Mouse (Mus musculus) spleen, adult 2 months (tissue): Measurements from ENCODE around the gene Gna14.

Source experiments
- CTCF ChIP-seq: fragments of 200-500 bp; IDR thresholded peaks from 2 replicates; pipeline ENCODE4 v1.5.1; 2011; ENCODE audit warnings: mild to moderate bottlenecking, inconsistent platforms; ENCODE audit not compliant: insufficient read depth, insufficient read length, insufficient replicate concordance; ENCODE audit errors: extremely low read depth
- POLR2A ChIP-seq: fragments of 200-500 bp; IDR thresholded peaks from 2 replicates; pipeline ENCODE4 v1.6.1; 2011; ENCODE audit warnings: low read depth, low read length, inconsistent platforms

DNA sequence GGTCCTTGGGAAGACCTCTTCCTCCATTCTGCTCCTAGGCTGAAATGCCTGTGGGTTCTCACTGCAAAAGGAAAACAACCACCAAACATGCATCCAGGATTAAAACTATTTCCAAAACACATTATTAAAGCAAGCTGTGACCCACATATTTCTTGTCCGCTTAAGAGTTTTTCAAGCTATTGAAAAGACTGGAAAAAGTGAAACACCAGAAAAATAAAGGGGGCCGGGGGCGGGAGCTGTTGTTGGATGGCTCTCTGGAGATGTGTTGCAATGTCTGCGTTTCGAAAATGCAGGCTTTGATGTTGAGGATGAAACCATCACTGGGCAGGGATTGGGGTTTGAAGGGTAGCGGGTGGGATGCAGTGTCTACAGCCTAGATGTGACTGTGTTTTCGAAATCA is 149.0 kb downstream of the Gna14 start:
- no peak for TF ChIP-seq POLR2A
- TF ChIP-seq CTCF: no peak
